In genomic region chr4:111701381-111701780, GRCm38 (mm10) we compare ENCODE assay signal across 22 mouse cellular contexts. TPM values are rescaled to one million over a fixed set of nuclear protein-coding genes. Genes with fewer than 3 reads are reported as not detected.
DNase-seq lines count a peak whose midpoint lies in the region; ATAC-seq and TF ChIP-seq lines count a peak whose summit lies in the region.
"Had no signal": no experiment of that assay in that cellular context is flagged by ENCODE, and none has a peak within 500 bp of the region (broad histone marks: within the 10 kb centered on the region; RNA-seq: fewer than 3 reads in every experiment).

No protein-coding gene starts in this region.

- H3K4me1 ChIP-seq in kidney, adult 2 months (ENCODE audit: control insufficient read depth, insufficient read depth, low read length), result peaks cover 6% of the 10 kb centered on the region; the same call in 1 of the 2 replicates
- no peaks in the 10 kb centered on the region for H3K4me1 ChIP-seq in kidney, postnatal 0 days (replicated peaks; ENCODE audit: insufficient read depth, low read length)
- H3K4me1 ChIP-seq in limb, embryonic 11.5 days (ENCODE audit: control insufficient read depth, insufficient read depth, low read length), result no peaks in the 10 kb centered on the region
- peaks cover 7% of the 10 kb centered on the region; the same call in 1 of the 2 replicates for H3K4me1 ChIP-seq in limb, embryonic 10.5 days

- no peak overlapping the region for H3K4me3 ChIP-seq in kidney, adult 2 months (ENCODE audit: insufficient read depth, low read depth, low read length)
- no peak overlapping the region for H3K4me3 ChIP-seq in kidney, postnatal 0 days (replicated peaks; ENCODE audit: low read depth, low read length)
- no peak overlapping the region for H3K4me3 ChIP-seq in limb, embryonic 11.5 days (ENCODE audit: low read depth, low read length)
- no peak overlapping the region for H3K4me3 ChIP-seq in limb, embryonic 10.5 days

- H3K27ac ChIP-seq in kidney, adult 2 months (ENCODE audit: insufficient read depth, low read depth, low read length), result peak overlapping the region; percentile 64; the same call in 1 of the 2 replicates
- 0 out of 2 replicates have a peak overlapping the region, but pooled peaks have one; percentile 5 for H3K27ac ChIP-seq in kidney, postnatal 0 days
- no peak overlapping the region for H3K27ac ChIP-seq in limb, embryonic 11.5 days (replicated peaks; ENCODE audit: low read depth, low read length)
- H3K27ac ChIP-seq in limb, embryonic 10.5 days, result no peak overlapping the region

- ATAC-seq in kidney, postnatal 0 days (replicated peaks; ENCODE audit: low FRiP score, low read depth), result no peak
- no peak for ATAC-seq in limb, embryonic 11.5 days (ENCODE audit: insufficient number of reproducible peaks, low FRiP score, low TSS enrichment, low read depth)
- ATAC-seq: activated CD4-positive, CD25-positive, alpha-beta regulatory T cell, adult 4 months; CD4-positive, CD25-positive, alpha-beta regulatory T cell, adult 4 months; Patski had no signal

- no peak overlapping the region for H3K9ac ChIP-seq in kidney, postnatal 0 days (ENCODE audit: low read depth, low read length)
- no peak overlapping the region for H3K9ac ChIP-seq in limb, embryonic 11.5 days (ENCODE audit: low read length)

- no peaks in the 10 kb centered on the region for H3K9me3 ChIP-seq in kidney, postnatal 0 days (replicated peaks; ENCODE audit: low read length)
- H3K9me3 ChIP-seq in limb, embryonic 11.5 days (ENCODE audit: control insufficient read depth, low read length), result no peaks in the 10 kb centered on the region
- H3K9me3 ChIP-seq in limb, embryonic 10.5 days (replicated peaks), result no peaks in the 10 kb centered on the region

- H3K36me3 ChIP-seq in kidney, adult 2 months (ENCODE audit: control insufficient read depth, insufficient read depth, low read length), result no peaks in the 10 kb centered on the region
- no peaks in the 10 kb centered on the region for H3K36me3 ChIP-seq in kidney, postnatal 0 days (ENCODE audit: insufficient read depth, low read length)
- H3K36me3 ChIP-seq in limb, embryonic 11.5 days (ENCODE audit: control insufficient read depth, insufficient read depth, low read length), result no peaks in the 10 kb centered on the region
- no peaks in the 10 kb centered on the region for H3K36me3 ChIP-seq in limb, embryonic 10.5 days
- H3K36me3 ChIP-seq: G1E had no signal

- no peaks in the 10 kb centered on the region for H3K27me3 ChIP-seq in kidney, adult 2 months (replicated peaks; ENCODE audit: control insufficient read depth, insufficient read depth, low read length)
- H3K27me3 ChIP-seq in kidney, postnatal 0 days (ENCODE audit: insufficient read depth, low read length), result no peaks in the 10 kb centered on the region
- H3K27me3 ChIP-seq in limb, embryonic 11.5 days (ENCODE audit: control insufficient read depth, insufficient read depth, low read length), result no peaks in the 10 kb centered on the region
- H3K27me3 ChIP-seq in limb, embryonic 10.5 days (ENCODE audit: low read depth, poor library complexity, severe bottlenecking), result no peaks in the 10 kb centered on the region
- H3K27me3 ChIP-seq: CH12.LX, Patski had no signal

- no peak overlapping the region for H3K4me2 ChIP-seq in kidney, postnatal 0 days (ENCODE audit: low read length)
- H3K4me2 ChIP-seq in limb, embryonic 11.5 days (ENCODE audit: low read depth, severe bottlenecking), result no peak overlapping the region

- TF ChIP-seq CTCF in kidney, adult 2 months (conservative IDR thresholded peaks at IDR 0.05; ENCODE audit: insufficient read depth, insufficient read length, low read depth, low read length), result no peak
- no peak for TF ChIP-seq CTCF in kidney, postnatal 0 days (IDR thresholded peaks at IDR 0.05; ENCODE audit: low read depth)

- 37% methylated on average over 1 of the region's 1 CpGs for WGBS in kidney, adult 2 months
- 64% methylated on average over 1 of the region's 1 CpGs for WGBS in kidney, postnatal 0 days
- 68% methylated on average over 1 of the region's 1 CpGs for WGBS in limb, embryonic 11.5 days
- 51% methylated on average over 1 of the region's 1 CpGs for WGBS in limb, embryonic 10.5 days

- peak; percentile 64 for DNase-seq in kidney, adult 2 months
- DNase-seq in kidney, adult 11 months, result no peak
- DNase-seq in kidney, adult 9 months, result peak; percentile 69
- no peak for DNase-seq in kidney, postnatal 14 days
- no peak for DNase-seq in kidney, postnatal 0 days (ENCODE audit: low spot score)
- no peak for DNase-seq in kidney, postnatal 10 days
- DNase-seq in limb, embryonic 11.5 days (ENCODE audit: low spot score), result peak; percentile 15
- no peak for DNase-seq in limb, embryonic 10.5 days (ENCODE audit: low spot score)
- DNase-seq: adrenal gland, adult 2 months; adrenal gland, adult 8-10 months; adrenal gland, postnatal 10 days; adrenal gland, postnatal 14 days; adrenal gland, postnatal 25 days; adrenal gland, postnatal 36 days; B cell, adult 2 months; cerebellum, adult 11 months; cerebellum, adult 11-12 months had no signal

- no peak for TF ChIP-seq POLR2A in kidney, adult 2 months (IDR thresholded peaks at IDR 0.05; ENCODE audit: low read depth, low read length)

RNA-seq across cellular contexts. Expression of gene Spata6, which starts 18.4 kb away (rescaled TPM):
- polyA plus RNA-seq in kidney, adult 2 months (2012; rRNA removed), result 13.7 and 19.4 TPM in 2 replicates
- polyA plus RNA-seq in kidney, postnatal 0 days (2015; fragmentation: Nextera tagmentation; extraction: Ambion mirVana), result 33.2 and 38.5 TPM in 2 replicates
- polyA plus RNA-seq in limb, embryonic 11.5 days (2014; fragmentation: Nextera tagmentation; extraction: Ambion mirVana), result 31.8 and 33.4 TPM in 2 replicates
- polyA plus RNA-seq in limb, embryonic 10.5 days (2016; fragmentation: Nextera tagmentation; extraction: Ambion mirVana), result 28.9 and 36.7 TPM in 2 replicates
- polyA plus RNA-seq: G1E had no signal

Comparison
In these comparisons a context has a peak if more than half of its experiments do, and no peak if none do; other contexts are left out.
1. DNase-seq: peak in kidney, adult 2 months (single experiment), kidney, adult 9 months (single experiment) and limb, embryonic 11.5 days (single experiment); none in kidney, adult 11 months (single experiment), kidney, postnatal 14 days (single experiment), kidney, postnatal 0 days (single experiment), kidney, postnatal 10 days (single experiment) and limb, embryonic 10.5 days (single experiment).
2. H3K27ac ChIP-seq: peak in kidney, adult 2 months (single experiment) and kidney, postnatal 0 days (single experiment); none in limb, embryonic 11.5 days (single experiment) and limb, embryonic 10.5 days (single experiment).